Mouse (Mus musculus) liver, embryonic 14.5 days (tissue): ENCODE results near the gene Tbc1d20.

ENCODE experiments used
- CTCF ChIP-seq: IDR thresholded peaks from 2 replicates; pipeline ENCODE4 v1.5.1; 2016; ENCODE audit warnings: antibody characterized with exemption, low read depth, control low read depth
- EP300 ChIP-seq: IDR thresholded peaks from 2 replicates; pipeline ENCODE4 v1.6.1; 2016; ENCODE audit warnings: antibody characterized with exemption, low read depth

GRCm38 (mm10) chr2:152322198-152322597, 28.6 kb downstream of the Tbc1d20 start:
- TF ChIP-seq CTCF (no peak), EP300 (no peak)
